Mouse (Mus musculus) adrenal gland (tissue): ENCODE measurements around the gene Olfr930.

Source experiments
- intact Hi-C: fragments of 180-260 bp; cut with DNase I; formaldehyde crosslinking; loops from one replicate; pipeline ENCODE4 v1.15.1; 2025
- long read RNA-seq, 2 experiments: library from polyadenylated mRNA; unstranded; transcript quantifications; one replicate each; pipeline ENCODE4 v2.0.0; 2020; ENCODE audit warnings: borderline replicate concordance in 1 of 2; ENCODE audit not compliant: insufficient replicate concordance in 1 of 2

The Olfr930 gene
- long read RNA-seq, experiment 1, result 0 reads
- long read RNA-seq, experiment 2, result 0 reads

DNA sequence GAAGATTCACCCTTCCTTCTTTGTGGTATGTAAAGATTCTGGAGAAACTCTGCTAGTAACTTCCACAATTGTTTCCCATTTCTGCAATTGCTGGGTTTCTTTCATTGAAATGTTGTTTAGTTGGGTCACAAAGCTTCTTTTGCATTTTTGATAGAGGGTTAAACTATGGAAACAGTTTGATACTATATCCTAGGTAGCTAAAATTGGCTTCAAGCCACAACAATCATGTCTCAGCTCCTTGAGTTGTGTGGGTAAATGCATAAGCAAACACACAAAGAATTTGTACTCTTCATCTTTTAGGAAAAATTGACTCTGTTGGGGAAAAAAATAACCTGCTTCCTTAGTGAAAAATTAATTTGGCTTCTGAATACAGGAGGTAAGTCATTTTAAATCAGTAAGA is at the start of gene Olfr930:
Olfr930 (plus strand) TSS at position 301 of the 400 bp plus-strand sequence.
- intact Hi-C loops, result no loop called here

DNA sequence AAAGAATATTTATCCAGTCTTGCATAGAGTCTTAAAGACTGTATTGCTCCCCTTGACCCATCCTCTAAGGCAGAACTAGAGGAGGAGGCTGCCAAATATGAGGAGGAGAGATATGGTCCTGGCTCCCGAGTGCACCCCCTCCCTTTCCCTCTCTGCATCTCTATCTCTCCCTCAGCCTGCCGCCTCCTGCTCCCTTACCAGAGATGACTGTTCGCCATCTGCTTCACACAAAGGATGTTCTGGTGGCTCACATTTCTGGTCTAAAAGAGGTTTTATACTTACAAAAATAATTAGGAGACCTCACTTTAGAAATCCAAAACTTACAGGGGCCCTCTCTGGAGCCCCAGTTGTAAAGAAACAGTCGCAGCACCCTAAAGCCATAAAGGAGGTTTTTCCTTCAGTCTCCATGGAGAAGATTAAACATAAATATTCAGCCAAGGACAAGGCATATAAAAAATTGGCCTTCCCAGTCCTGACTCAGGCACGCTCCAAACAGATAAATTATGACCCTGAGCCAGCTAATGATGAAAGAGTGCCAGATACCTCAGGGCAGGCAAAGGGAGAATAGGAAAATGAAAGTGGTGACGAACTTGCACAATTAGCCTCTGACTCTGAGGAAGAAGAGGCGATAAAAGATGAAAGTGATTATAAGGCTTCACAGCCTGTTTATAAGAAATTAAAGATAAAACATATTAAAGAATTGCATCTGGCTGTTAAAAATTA is 24.0 kb downstream of the Olfr930 start:
- intact Hi-C loops, result no loop called here

DNA sequence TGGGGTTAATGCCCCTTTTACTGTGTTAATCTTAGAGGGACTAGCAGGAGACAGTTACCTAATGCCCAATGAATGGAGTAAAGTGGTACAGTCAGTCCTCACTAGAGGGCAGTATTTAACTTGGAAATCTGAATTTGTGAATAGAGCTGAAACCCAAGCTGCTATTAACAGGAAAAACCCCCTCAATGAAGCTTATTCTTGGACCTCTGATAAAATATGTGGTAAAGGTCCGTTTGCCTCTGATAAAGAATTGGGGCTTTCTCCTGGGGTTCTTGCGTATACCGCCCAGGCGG is 24.5 kb downstream of the Olfr930 start:
- intact Hi-C loops, result no loop called here

DNA sequence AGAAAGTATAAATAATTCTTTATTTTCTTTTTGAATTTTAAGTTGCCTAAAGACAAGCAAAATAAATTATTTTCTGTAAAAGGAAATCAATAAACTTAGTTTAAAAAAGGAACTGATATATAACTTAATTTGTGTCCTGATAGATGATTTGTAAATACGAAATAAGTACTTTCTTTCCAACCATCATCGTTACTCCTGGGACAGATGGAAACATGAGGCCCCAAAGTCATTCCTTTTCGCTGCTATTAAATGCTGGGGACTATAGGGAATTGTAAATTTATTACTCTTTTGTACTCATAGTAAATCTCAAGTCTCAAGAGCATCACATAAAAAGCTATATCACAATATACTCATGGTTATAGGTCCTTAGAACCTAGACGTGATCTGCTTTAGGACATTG is 42.4 kb downstream of the Olfr930 start, which contains the start of gene Olfr933:
Olfr933 (plus strand) TSS at position 301 of the 400 bp plus-strand sequence.
- intact Hi-C loops, result no loop called here
